Mouse (Mus musculus) lung, postnatal 36 days (tissue): ENCODE measurements around the gene Fbxo6.
"Not testable (repeated sequence)": the region's sequence is repeated elsewhere in the genome, so short reads cannot be mapped to it uniquely, and the experiment has no call there.

Source experiments
- DNase-seq: peaks from one replicate; pipeline ENCODE4 v3.0.0; 2022; ENCODE audit warnings: mixed read lengths

Gene Fbxo6

GRCm38 (mm10) chr4:148151267-148152168 is at the start of gene Fbxo6:
Gene Fbxo6, minus strand, starts transcription at chr4:148152140.
- peak; percentile 93 for DNase-seq

GRCm38 (mm10) chr4:148198721-148199120 is 46.8 kb upstream of the Fbxo6 start:
- DNase-seq = no peak

- no peak for DNase-seq
These were observed 42.5 kb upstream of the Fbxo6 start for GRCm38 (mm10) chr4:148194400-148194799.

- DNase-seq = no peak
These were observed 40.8 kb upstream of the Fbxo6 start for GRCm38 (mm10) chr4:148192707-148193245.

GRCm38 (mm10) chr4:148188767-148189166 is 36.8 kb upstream of the Fbxo6 start:
- not testable (repeated sequence) for DNase-seq

- DNase-seq = no peak
These were observed 33.9 kb upstream of the Fbxo6 start for GRCm38 (mm10) chr4:148185819-148186218.

DNA sequence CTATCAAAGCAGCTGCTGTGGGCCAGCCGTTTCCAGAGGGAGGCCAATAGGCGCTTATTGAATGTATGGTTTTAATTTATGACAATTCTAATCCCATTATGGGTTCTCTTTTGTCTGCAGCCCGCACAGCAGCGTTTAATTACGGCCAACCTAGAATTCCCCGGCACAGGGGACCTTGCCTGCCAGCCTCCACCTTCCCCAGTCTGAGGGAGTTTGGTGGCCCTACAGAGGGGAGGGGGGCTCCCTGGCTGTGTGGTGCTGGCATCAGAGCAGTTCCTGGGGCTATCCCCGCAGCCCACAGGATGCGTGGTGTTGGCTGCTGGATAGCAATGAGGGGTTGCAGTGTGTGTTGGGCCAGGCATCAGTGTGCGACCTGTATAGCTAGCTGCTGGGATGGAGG is 32.6 kb upstream of the Fbxo6 start:
- DNase-seq = no peak

DNA sequence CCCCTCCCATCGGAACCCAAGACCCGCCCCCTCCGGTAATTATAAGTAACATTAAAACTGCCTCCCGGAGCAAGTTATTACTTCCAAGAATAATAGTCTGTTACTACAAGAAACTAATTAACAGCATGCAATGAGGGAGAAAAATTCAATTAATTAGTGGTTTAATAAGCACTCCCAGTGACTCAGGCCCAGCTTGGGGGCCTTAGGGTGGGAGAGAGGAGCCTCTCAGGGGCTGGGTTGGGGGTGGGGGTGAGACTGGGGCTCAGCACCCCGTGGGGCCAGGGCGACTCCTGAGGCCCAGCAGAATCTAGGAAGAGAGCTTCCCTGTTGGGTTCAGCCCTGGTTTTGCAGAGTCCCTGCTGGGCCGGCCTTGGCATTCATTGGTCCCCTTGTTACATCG is 30.4 kb upstream of the Fbxo6 start:
- DNase-seq = no peak

- DNase-seq = no peak
These were observed 29.5 kb upstream of the Fbxo6 start for GRCm38 (mm10) chr4:148181483-148181882.

GRCm38 (mm10) chr4:148177716-148178115 is 25.8 kb upstream of the Fbxo6 start:
- no peak for DNase-seq

- not testable (repeated sequence) for DNase-seq
These were observed 24.7 kb upstream of the Fbxo6 start for GRCm38 (mm10) chr4:148176603-148177002.

- DNase-seq = no peak
These were observed 22.5 kb upstream of the Fbxo6 start for GRCm38 (mm10) chr4:148174495-148174862.

- no peak for DNase-seq
These were observed 22.0 kb upstream of the Fbxo6 start for GRCm38 (mm10) chr4:148173811-148174494.

DNA sequence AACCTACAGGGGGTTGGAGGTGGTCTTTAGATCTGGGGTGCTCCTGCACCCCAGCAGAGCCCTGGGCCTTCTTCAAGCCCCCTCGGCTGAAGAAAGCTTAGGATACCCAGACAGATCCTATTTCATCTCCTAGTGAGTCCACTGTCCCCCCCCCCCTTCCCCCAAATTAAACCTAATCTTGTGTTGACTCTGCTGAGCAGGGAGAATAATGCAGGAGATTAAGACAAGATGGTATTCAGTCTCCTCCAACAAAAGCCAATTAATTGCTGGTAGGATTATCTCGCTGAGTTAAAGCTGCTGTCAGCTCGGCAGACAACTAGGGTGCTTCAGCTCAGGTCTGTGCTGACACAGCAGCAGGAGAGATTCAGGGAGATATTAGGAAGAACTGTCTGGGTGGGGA is 19.3 kb upstream of the Fbxo6 start:
- no peak for DNase-seq

DNA sequence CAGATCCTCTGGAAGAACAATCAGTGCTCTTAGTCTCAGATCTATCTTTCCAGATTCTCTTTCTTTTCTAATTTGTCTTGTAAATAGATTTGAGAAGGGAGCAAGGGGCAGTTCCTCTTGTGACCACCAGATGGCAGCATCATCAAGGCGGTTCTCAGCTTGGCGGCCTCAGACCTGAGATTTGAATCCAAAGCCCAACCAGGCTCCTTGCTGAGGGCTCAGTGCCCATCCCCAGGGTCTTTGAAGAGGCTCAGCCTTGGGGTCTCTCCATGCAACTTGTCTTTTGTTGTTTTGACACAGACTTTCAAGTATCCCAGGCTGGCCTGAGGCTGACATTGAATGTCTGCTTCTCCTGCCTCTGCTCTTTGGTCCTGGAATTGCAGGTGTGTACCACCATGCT is 18.9 kb upstream of the Fbxo6 start:
- peak; percentile 66 for DNase-seq

DNA sequence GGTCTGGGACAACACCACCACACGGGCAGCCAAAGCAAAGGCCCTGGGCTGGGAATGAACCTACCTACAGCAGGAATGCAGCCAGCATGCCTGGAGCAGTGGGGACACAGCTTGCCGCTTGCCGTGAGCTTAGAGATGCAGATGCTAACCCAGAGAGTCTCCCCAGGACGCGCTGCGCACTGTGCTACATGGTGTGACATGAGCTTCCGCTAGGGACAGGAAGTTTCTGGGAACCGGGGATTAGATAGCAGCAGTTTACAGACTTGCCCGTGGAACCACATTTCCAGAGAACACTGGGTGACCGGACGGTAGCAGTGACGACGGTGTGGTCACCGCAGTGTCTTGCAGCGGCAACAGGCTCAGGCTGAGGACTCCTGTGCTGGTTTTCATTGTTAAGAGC is 17.6 kb upstream of the Fbxo6 start:
- DNase-seq = no peak

DNA sequence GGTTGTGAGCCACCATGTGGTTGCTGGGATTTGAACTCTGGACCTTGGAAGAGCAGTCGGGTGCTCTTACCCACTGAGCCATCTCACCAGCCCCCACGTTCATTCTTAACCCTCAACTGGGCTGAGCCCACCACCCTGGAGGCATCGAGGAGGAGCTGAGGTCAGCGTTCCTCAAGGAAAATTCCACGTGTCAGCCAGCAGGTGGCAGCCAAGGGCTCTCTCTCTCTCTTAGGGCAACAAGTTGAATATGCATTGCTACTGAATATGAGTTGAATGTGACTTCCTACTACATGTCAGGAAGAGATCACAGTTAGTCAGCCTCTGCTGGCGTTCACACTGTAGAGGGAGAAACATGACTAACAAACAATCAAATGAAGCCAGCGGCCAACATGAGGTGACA is 16.3 kb upstream of the Fbxo6 start:
- peak; percentile 47 for DNase-seq

DNA sequence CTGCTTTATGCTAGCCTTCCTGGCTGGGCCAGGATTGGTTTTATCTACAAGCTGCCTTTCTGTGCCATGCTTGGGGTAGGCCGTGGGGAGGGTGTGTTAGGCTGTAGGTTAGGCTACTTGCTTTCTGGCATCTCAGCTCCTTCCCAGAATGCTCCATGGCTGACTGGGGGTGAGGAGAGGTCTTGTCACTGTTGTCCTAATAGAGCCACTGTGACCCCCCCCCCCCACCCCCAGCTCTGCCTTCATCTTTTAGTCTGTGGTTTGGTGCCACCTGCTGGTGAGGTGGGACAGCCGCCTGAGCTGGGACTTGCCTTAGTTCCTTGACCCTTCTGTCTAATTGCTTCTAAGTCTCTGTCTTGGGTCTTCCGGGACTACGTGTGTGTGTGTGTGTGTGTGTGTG is 15.0 kb upstream of the Fbxo6 start:
- DNase-seq = peak; percentile 84

DNA sequence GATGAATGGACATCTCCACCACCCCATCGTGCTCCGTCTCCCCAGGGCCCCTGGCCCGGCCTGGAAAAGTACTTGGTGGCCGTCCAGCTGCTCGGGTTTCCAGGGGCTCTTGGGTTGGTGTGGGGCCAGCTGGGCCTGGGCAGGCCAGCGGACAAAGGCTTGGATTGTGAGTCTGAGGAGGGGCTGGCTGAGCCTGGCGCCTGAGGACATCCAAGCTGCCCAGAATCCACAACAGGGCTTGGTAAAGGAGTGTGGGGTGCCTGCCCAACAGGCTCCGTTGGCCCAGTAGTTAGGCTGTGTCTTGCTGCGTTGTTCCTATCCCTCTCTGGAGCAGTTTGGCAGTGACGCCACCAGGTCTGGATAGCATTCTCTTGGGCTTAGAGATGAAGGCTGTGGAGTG is 14.5 kb upstream of the Fbxo6 start:
- no peak for DNase-seq

DNA sequence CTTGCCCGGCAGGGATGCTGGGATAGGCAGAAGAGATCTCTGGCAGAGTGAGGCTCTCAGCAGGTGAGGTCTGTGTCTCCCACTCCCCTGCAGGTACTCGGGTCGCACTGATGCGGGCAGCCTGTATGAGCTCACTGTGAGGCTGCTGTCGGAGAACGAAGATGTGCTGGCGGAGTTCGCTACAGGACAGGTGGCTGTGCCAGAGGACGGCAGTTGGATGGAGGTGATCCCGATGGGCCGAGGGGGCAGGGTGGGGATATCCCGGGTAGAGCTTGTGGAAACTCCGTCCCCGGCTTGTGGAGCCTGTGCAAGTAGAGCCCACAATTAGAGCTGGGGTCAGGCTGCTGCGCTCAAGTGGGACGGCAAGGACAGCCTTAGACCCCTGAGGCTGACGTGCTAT is 13.6 kb upstream of the Fbxo6 start:
- DNase-seq = no peak

DNA sequence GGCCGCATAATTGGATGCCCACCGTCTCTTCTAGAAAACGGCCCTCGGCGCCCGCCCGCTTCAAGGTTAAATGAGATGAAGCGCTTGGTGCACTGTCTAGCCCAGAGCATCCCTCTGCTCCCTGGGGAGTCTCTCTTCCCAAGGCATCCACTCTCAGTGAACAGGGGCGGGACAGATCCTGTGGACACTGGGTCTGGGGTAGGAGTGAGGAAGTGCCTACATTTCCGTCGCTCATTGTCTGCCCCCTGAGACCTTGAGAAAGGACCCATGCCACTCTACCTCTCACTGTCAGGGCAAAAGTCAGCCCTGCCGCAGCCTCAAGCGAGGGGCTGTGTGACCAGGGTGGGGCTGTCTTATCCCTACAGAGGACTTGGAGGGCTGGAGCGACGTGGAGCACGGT is 12.5 kb upstream of the Fbxo6 start:
- no peak for DNase-seq

GRCm38 (mm10) chr4:148164002-148164439 is 12.1 kb upstream of the Fbxo6 start:
- peak; percentile 87 for DNase-seq

GRCm38 (mm10) chr4:148160436-148161390 is 8.8 kb upstream of the Fbxo6 start, which contains the start of the genes Fbxo44 and Fbxo2:
Gene Fbxo44, minus strand, starts transcription at chr4:148160482.
Gene Fbxo2, plus strand, starts transcription at chr4:148160621.
- peak; percentile 8 for DNase-seq
